Mouse (Mus musculus) central nervous system, embryonic 11.5 days (tissue): ENCODE results near the gene Patj. TPM values are rescaled to one million over a fixed set of nuclear protein-coding genes. Genes with fewer than 3 reads are reported as not detected.

Experiments
- polyA plus RNA-seq: library from polyadenylated mRNA; depleted of rRNA; stranded (reverse); fragments of >200 nt; gene quantifications from 2 replicates; pipeline ENCODE4 v1.2.3, GENCODE M21; 2012; rRNA removed

Gene Patj
- polyA plus RNA-seq, result 7.3 and 11.0 TPM in 2 replicates

DNA sequence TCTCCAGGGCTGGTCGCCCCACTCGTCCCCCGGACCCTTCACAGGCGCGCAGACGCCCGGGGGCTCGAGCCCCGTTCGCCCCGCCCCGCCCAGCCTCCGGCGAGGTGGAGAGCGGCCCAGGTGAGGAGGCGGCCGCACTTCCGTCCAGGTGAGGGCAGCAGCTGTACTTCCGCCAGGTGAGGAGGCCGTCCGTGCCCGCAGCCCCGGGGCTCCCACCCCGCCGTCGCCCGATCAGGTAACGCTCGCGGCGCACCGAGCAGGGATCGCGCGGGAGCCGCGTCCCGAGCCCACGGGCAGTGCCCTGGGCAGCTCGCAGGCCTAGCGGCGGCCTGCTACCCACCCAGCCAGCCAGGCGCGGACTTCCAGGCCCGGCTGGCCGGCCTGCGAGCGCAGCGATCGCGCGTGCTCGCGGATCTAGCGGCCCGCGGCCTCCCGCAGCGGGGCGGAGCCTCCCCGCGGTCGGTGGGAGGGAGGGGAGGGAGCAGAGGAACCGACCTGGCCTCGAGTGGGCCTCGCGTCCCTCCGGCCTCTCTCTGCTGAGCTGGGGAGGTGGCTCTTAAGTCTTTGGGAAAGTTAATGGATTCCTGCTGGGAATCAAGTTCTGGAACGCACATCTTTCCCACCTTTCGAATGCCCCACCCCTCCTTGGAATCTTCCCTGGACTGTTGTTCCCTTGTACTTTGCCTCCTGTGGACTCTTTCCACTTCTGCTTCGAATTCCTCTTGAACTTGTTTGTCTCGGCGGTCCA lies at the start of gene Patj:
Gene Patj (plus strand): TSS at position 96 of the 748 bp plus-strand sequence.

DNA sequence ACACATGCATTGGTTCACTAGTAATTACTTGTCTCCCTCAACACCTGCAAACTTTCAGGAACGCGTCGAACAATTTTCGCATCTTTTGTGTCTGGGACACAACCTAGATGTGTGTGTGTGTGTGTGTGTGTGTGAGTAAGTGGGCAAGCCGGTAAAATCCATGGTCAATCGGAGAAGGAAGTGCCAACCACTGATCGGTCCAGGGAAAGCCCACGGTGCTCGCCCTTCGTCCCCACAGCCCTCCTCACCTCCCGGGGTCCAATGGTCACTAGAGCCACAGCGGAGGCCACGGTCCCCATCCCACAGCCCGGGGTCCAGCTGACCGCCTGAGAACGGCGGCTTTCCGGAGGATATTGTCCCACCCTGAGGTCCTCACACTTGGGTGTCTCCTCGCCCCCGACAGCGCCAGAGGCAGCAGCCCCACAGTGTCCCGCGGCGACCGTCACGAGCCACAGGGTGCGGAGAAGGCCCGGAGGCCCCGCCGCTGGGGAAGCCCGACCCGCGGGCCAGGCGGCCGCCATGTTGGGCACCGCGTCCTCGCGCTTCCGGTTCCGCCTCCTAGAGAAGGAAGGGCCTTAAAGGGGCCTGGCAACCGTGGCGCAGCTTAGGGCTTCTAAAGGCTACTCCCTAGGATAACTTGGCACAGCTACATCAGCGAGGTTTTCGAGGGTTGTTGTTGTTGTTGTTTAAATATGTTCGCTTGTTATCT lies 12.7 kb upstream of the Patj start, which contains the start of gene Tm2d1:
Gene Tm2d1 (minus strand): TSS at position 591 of the 709 bp plus-strand sequence.

DNA sequence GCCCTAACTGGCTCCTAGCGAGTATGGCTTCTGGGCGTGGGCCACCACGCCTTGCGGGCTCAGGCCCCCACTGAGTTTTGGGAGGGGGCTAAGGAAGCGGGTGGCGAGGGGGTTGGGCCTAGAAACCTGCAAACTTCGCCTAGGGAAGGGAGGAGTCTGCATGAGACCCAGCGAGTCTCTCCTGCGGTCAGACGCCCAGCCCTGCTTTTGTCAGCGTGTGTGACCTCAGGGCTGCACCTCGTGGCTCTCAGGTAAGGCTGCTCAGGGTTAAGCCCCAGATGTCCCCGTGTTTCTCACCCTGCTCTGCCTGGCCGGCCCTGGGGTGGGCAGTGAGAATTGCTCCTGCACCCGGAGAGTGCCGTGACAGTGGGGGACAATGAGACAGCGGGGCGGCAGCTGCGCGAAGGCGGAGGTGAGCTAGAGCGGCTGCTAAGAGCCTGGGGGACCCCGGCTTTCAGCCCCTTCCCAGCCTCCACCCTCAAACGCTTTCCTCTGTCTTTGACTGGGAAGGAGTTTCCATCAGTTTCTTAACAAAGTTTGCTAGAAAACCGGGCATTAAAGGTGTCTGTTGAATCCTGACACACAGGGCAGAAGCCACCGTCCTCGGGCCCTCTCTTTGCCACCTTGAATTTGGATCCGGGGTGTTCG lies 331.1 kb downstream of the Patj start, which contains the start of gene L1td1:
Gene L1td1 (plus strand): TSS at position 145 of the 648 bp plus-strand sequence.

Other genes starting within 250 kb of the Patj start
- gene Tm2d1, start 12.5 kb upstream of the Patj start, polyA plus RNA-seq, result 24.0 and 41.5 TPM in 2 replicates